Mouse (Mus musculus) ES-CJ7 (cell line): ENCODE results near the gene Rps6ka3.

Experiments
- DNase-seq: peaks from one replicate; pipeline ENCODE4 v3.0.0; 2011; ENCODE audit warnings: low read depth, low spot score

Rps6ka3 gene

GRCm38 (mm10) chrX:159210007-159210406 lies at the start of gene Rps6ka3:
TSS of gene Rps6ka3 (plus strand) at chrX:159210307.
- no peak for DNase-seq

GRCm38 (mm10) chrX:159169200-159169599 lies 40.9 kb upstream of the Rps6ka3 start:
- no peak for DNase-seq

DNA sequence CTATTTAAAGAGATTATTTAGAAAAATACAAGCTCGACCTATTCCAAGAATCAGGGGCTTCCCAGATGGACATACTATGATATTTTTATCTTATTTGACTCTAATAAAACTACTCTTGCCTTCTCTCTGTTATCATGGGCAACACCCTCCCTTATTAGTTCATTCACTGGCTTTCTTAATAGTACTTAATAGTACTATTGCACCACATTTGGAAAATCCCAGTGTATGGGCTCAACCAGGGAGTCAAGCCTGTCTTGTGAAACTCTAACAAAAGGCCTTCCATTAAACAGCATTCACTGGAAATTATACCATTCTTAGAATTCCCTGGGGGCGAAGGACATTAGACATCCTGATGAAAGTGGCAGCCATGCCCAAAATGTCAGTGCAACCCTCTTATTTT lies 38.5 kb upstream of the Rps6ka3 start:
- DNase-seq = no peak

DNA sequence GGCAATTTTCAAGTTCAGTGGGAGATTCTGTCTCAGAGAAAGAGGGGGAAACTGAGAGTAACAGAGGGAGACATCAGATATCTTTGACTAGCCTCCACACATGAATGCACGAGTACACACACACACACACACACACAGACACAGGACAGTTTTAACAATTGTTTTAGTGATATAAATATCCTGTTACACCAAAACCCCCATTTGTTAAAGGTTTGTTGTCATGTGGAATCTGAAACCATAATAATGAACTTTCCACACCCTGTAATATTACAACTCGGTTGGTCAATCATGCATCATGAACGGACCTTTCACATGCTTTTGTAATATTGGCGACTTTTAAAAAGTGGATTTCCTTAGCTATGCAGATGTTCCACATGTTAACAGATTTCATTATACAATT lies 18.5 kb upstream of the Rps6ka3 start:
- DNase-seq = no peak

DNA sequence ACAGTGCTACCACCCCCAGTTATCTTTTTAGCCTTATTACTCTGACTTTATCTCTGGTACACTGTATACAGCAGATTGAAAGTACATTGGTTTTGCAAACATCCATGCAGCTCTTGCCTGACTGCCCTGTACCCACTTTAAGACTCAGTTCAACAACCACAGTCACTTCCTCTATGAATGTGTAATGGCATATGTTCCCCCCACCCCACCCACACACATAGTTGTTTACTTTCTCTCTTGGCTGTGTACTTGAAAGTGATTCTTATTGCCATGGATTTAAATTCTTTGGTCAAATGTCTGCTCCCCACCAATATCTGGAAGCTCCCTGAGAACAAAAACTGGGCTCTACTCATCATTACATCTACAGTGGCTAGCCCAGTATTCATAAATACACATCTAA lies 10.6 kb upstream of the Rps6ka3 start:
- DNase-seq = no peak

DNA sequence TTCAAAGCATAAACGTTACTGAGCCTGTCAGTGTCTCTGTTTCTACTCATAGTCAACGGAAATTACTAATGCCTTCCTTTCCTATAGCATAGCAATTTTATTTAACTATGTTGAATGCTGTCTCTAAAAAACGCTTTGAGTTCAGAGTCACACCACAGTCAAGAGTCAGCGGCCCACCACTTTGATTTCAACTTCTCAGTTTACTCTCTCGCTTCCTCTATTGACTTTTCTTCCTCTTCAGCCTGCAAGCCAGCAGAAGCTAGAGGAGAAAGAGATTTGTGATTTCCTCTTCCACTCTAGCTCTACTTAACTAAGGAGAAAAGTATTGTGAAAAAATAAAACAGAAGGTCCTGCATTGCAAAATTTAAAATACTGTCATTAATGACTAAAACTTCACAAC lies 10.0 kb upstream of the Rps6ka3 start:
- no peak for DNase-seq

GRCm38 (mm10) chrX:159210892-159211583 lies 931 bp downstream of the Rps6ka3 start:
- no peak for DNase-seq

- no peak for DNase-seq
These were observed 5.1 kb downstream of the Rps6ka3 start for GRCm38 (mm10) chrX:159215253-159215652.

- DNase-seq = no peak
These were observed 12.4 kb downstream of the Rps6ka3 start for GRCm38 (mm10) chrX:159222474-159222873.

DNA sequence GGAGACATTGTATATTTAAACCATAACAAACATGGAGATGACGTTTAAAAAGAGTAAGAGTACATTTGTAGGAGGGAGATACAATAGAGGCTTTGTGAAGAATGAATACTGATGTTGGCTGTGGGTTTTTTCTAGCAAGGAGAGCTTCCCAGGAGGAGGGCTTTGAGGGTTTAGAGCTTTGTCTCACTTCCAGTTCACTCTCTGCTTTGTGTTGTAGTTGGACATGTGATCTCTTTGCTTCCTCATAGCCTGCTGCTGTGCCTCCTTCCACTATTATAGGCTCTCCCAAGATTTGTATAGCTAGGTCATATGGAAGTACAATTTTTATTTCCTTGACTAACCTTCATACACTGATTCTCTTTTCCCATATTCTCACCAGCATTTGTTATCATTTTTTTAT lies 27.2 kb downstream of the Rps6ka3 start:
- DNase-seq = no peak

GRCm38 (mm10) chrX:159254001-159254884 lies 44.1 kb downstream of the Rps6ka3 start:
- peak; percentile 60 for DNase-seq

DNA sequence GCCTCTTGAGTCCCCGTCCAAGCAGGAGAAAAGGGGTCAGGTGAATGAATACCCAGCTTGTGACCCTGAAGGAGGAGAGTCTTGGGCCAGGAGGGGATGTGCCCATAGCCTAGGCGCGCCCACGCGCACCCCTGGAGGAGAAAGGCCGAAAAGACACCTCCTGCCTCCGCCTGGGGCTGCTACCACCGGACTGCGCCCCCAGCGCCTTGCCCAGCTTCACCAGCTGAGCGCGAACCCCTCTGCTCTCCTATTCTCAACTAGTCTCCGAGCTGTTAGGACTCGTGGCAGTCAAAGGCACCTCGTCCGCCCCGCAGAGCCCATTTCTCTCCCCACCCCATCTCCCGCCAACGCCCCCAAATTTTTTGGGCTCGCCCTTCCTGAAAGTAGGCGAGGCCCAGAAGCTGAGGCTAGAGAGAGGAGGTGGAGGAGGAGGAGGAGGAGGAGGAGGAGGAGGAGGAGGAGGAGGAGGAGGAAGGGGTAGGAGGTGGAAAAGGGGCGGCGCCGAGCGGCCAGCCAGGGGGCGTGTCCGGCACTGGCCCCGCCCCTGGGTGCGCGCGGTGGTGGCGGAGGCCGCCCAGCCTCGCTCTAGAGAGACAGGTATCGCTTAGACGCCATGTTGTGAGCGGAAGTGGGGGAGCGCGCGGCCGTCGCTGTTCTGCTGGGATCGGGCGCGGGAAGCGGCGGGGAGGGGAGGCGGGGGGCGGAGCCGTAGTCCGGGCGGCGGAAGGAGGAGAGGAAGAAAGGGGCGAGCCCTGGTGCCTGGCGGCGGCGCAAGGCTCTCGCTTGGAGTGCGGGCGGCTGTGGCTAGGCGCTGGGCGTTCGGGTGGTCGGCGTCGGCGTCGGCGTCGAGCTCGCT lies 45.2 kb downstream of the Rps6ka3 start:
- DNase-seq = peak; percentile 87

DNA sequence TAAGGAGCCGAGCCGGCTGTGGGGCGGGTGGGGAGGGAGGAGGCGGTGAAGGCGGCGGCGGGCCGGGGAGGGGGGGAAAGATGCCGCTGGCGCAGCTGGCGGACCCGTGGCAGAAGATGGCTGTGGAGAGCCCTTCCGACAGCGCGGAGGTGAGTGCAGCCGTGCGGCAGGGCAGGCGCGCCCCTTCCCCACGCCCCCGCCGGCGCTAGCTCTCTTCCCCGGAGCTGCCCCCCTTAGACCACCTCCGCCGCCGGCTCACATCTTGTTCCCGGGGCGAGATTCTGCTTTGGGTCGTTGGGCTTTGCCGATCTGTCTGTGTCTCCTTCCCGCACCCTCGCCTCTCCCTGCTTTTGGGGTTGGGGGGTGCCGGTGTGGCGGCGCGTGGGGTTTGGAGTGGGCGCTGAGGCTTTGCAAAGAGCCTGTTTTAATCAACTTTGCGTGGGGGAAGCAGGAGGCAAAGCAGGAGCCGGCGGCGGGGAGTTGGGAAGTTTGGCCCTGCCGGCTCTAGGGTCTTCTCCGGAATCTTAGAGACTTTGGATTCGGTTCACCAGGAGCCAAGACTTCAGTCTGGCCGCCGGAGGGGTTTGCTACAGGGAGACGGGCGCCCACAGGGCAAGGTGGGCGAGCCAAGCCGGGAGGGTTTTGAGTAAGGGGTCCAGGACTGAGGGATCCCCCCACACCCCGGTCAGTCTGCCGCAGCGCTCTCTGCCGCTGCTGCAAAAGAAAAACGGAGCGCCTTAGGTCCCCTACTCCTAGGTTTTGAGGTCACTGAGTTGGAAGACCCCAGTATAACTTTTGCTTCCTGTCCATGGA lies 46.1 kb downstream of the Rps6ka3 start:
- DNase-seq = peak; percentile 14

- DNase-seq = no peak
These were observed 46.9 kb downstream of the Rps6ka3 start for GRCm38 (mm10) chrX:159256921-159257421.

DNA sequence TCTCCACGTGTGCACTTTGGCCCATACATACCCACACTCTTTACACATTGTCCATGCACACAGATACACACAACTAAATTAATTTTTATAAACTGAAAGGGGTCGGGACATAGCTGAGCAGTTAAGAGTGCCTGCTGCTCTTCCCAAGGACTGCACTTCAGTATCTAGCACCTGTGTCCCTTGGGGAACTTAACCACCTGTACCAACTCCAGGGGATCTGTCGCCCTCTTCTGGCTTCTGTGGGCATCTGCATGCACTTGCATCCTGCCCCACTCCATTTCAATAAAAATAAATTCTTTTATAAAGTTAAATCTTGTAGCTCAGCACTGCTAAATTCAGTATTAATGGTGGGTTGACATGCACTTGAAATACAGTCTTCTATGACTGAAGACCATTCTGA lies 54.6 kb downstream of the Rps6ka3 start:
- peak; percentile 41 for DNase-seq

DNA sequence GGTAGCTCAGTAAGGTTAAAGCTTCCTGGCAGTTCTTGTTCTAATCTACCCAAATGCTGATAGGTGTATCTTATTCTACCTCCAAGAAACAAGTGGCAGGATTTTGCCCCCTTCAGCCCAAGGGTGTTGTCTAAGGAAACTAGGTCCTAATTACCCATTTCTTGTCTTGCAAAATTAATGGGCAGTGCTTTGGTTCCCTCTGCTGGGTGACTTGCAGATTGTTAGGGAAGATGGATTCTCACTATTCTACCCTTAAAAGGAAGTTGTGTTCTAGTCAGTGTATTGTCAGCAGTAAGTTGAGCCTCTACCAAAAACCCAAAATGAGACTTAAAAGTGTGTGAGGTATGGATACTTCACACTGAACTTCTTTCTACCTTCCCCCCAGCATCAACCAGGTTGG lies 59.0 kb downstream of the Rps6ka3 start:
- peak; percentile 11 for DNase-seq

DNA sequence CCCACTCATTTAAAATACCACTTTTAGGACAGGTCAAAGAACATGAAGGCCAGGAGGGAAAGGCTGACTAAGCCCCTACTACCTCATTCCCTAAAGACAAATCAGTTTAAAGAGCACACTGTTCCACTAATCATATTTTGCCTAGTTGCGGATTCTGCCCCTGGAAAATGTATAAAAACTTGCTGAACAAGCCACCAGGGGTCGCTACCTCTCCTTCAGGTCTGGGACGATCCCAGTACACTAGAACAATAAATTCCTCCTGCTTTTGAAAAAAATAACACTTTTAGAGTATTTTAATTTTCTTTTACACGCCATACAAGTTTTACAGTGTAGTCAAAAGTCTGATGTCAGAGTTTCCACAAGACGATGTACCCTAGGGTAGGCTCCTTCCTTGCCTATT lies 76.7 kb downstream of the Rps6ka3 start:
- DNase-seq = peak; percentile 17

DNA sequence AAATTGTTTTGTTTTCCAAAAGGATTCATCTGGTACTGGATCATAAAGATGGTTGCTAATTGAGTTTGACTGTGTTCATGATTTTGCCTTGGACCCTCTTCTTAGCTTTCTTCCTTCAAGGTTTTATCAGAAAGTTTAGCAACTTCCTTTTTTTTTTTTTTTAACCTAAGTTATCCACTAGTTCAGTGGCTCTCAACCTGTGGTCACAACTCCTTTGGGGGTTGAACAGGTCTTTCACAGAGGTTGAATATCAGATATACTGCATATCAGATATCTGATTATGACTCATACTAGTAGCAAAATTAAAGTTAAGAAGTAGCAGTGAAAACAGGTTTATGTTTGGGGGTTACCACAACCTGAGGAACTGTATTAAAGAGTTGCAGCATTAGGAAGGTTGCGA lies 85.8 kb downstream of the Rps6ka3 start:
- DNase-seq = no peak

DNA sequence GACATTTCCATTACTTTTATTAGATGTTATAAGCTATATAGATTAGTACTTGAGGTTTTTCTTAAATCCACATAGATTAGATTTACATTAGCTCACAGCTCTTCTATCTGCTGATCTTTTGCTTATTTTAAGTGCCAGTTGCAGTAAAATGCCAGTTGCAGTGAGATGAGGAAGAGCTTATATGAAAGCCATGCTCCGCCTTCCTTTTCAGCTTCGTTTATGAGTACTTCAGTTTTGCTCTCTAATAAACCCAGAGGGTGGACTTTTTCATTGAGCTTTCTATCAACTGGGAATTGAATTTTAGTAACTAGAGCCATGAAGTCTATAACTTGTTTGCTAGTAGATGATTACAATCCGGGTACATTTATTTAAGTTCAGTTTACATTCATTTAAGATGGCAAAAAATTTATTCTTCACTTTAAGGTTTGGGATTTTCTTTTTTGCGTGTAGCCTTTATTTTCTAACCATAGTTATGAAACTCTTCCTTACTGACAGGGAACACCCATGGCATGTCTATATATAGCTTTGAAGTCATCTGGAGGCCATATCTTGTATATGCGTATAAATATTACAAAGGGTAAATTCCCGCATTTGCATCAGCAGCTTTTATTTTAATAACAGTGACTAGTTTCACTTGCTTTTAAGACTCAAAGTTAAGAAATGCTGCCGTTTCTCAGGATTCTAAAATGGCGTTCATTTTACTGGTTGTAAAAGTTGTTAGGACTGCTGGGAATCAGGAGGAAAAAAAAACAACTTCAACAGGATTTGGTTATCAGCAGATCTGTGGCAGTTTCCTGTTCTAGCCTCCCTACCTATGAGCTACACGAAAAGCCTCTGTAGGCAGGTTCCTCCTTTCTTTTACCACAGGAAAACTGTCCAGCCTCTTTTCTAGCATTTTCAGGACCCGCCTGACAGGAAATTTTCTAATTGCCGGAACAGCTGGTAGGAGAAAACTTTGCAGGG lies 92.5 kb downstream of the Rps6ka3 start:
- DNase-seq = no peak

- no peak for DNase-seq
These were observed 105.2 kb downstream of the Rps6ka3 start for GRCm38 (mm10) chrX:159315293-159315692.
